11 mouse cellular contexts compared by ENCODE assay signal in genomic region chr12:112411612-112412350, GRCm38 (mm10).
DNase-seq lines count a peak whose midpoint lies in the region; ATAC-seq lines count a peak whose summit lies in the region.
"Had no signal": no experiment of that assay in that cellular context is flagged by ENCODE, and none has a peak within 500 bp of the region (broad histone marks: within the 10 kb centered on the region; RNA-seq: fewer than 3 reads in every experiment).

No protein-coding gene starts in this region.

- ATAC-seq in hindbrain, embryonic 12.5 days (ENCODE audit: low FRiP score): no peak
- no peak for ATAC-seq in hindbrain, embryonic 13.5 days (ENCODE audit: low FRiP score)
- ATAC-seq: activated CD4-positive, CD25-positive, alpha-beta regulatory T cell, adult 4 months had no signal

- no peak overlapping the region for H3K9ac ChIP-seq in hindbrain, embryonic 12.5 days
- H3K9ac ChIP-seq in hindbrain, embryonic 13.5 days: 0 out of 2 replicates have a peak overlapping the region, but pooled peaks have one; percentile 43
- H3K9ac ChIP-seq: liver, embryonic 15.5 days had no signal

- H3K36me3 ChIP-seq in hindbrain, embryonic 10.5 days: no peaks in the 10 kb centered on the region
- no peaks in the 10 kb centered on the region for H3K36me3 ChIP-seq in hindbrain, embryonic 12.5 days
- no peaks in the 10 kb centered on the region for H3K36me3 ChIP-seq in hindbrain, embryonic 13.5 days
- H3K36me3 ChIP-seq: liver, embryonic 15.5 days had no signal

- H3K4me1 ChIP-seq in hindbrain, embryonic 10.5 days (replicated peaks): peaks cover 16% of the 10 kb centered on the region
- peaks cover 18% of the 10 kb centered on the region for H3K4me1 ChIP-seq in hindbrain, embryonic 12.5 days
- peaks cover 24% of the 10 kb centered on the region for H3K4me1 ChIP-seq in hindbrain, embryonic 13.5 days (replicated peaks)
- H3K4me1 ChIP-seq: liver, embryonic 15.5 days had no signal

- WGBS in hindbrain, embryonic 10.5 days: 14% methylated on average over 13 of the region's 13 CpGs
- WGBS in hindbrain, embryonic 12.5 days: 11% methylated on average over 13 of the region's 13 CpGs
- WGBS in hindbrain, embryonic 13.5 days: 18% methylated on average over 13 of the region's 13 CpGs

- DNase-seq in hindbrain, embryonic 10.5 days (ENCODE audit: low spot score): no peak
- DNase-seq in thymus, postnatal 25 days: peak; percentile 12
- no peak for DNase-seq in thymus, postnatal 10 days (ENCODE audit: low spot score in 2 of 2)
- no peak for DNase-seq in natural killer cell, adult 2 months (ENCODE audit: low spot score in 2 of 2)
- DNase-seq in T-cell, adult 2 months (ENCODE audit: low spot score): no peak
- no peak for DNase-seq in urinary bladder, postnatal 25 days (ENCODE audit: low spot score)

- H3K27me3 ChIP-seq in hindbrain, embryonic 10.5 days (ENCODE audit: insufficient read depth, poor library complexity, severe bottlenecking): peaks cover 18% of the 10 kb centered on the region; the same call in 1 of the 2 replicates
- peaks cover 9% of the 10 kb centered on the region; the same call in 1 of the 2 replicates for H3K27me3 ChIP-seq in hindbrain, embryonic 12.5 days
- peaks cover 11% of the 10 kb centered on the region; the same call in 1 of the 2 replicates for H3K27me3 ChIP-seq in hindbrain, embryonic 13.5 days
- H3K27me3 ChIP-seq: liver, embryonic 15.5 days had no signal

- no peaks in the 10 kb centered on the region for H3K9me3 ChIP-seq in hindbrain, embryonic 10.5 days
- H3K9me3 ChIP-seq in hindbrain, embryonic 12.5 days (replicated peaks): no peaks in the 10 kb centered on the region
- no peaks in the 10 kb centered on the region for H3K9me3 ChIP-seq in hindbrain, embryonic 13.5 days
- H3K9me3 ChIP-seq: liver, embryonic 15.5 days had no signal

- H3K4me2 ChIP-seq in hindbrain, embryonic 12.5 days (replicated peaks): no peak overlapping the region
- H3K4me2 ChIP-seq in hindbrain, embryonic 13.5 days: no peak overlapping the region
- H3K4me2 ChIP-seq: liver, embryonic 15.5 days had no signal

- 0 out of 2 replicates have a peak overlapping the region, but pooled peaks have one; percentile 31 for H3K27ac ChIP-seq in hindbrain, embryonic 10.5 days
- H3K27ac ChIP-seq in hindbrain, embryonic 12.5 days: no peak overlapping the region
- H3K27ac ChIP-seq in hindbrain, embryonic 13.5 days: no peak overlapping the region
- H3K27ac ChIP-seq: liver, embryonic 15.5 days had no signal

- no peak overlapping the region for H3K4me3 ChIP-seq in hindbrain, embryonic 10.5 days
- no peak overlapping the region for H3K4me3 ChIP-seq in hindbrain, embryonic 12.5 days
- no peak overlapping the region for H3K4me3 ChIP-seq in hindbrain, embryonic 13.5 days
- H3K4me3 ChIP-seq: erythroblast, embryonic 14.5 days; liver, embryonic 15.5 days had no signal
